Mouse (Mus musculus): ENCODE data around the gene Plekha7. TPM values are rescaled to one million over a fixed set of nuclear protein-coding genes. Genes with fewer than 3 reads are reported as not detected.
A peak's percentile ranks its signal among the peaks of the same experiment; 100 is the strongest.
"Not testable (repeated sequence)": the region's sequence is repeated elsewhere in the genome, so short reads cannot be mapped to it uniquely, and the experiment has no call there.

The Plekha7 gene
- total and polyA plus RNA-seq, 2 experiments from 2014 or later = 7.9 to 22.8 TPM

- peak; percentile 69 for TF ChIP-seq CTCF (IDR thresholded peaks at IDR 0.05; ENCODE audit: low read depth)
- Histone ChIP-seq H3K27ac (peak overlapping the region; percentile 98), H3K9me3 (ENCODE audit: low read length) (no peaks in the 10 kb centered on the region), H3K4me1 (ENCODE audit: insufficient read depth, low read length) (peaks cover 14% of the 10 kb centered on the region), H3K4me2 (ENCODE audit: low read depth, low read length) (peak overlapping the region; percentile 80), H3K4me3 (ENCODE audit: low read length) (peak overlapping the region; percentile 59), H3K36me3 (ENCODE audit: insufficient read depth, low read length) (no peaks in the 10 kb centered on the region), H3K9ac (replicated peaks; ENCODE audit: low read length) (peak overlapping the region; percentile 68), H3K27me3 (ENCODE audit: insufficient read depth, low read length) (no peaks in the 10 kb centered on the region)
- DNase-seq (ENCODE audit: low spot score) (peak; percentile 99), ATAC-seq (peak; percentile 100)
- under 1% methylated on average over 38 of the region's 38 CpGs for WGBS
These were observed 215.3 kb downstream of the Plekha7 start for GRCm38 (mm10) chr7:116092710-116093465.

- DNase-seq (ENCODE audit: low spot score); H3K27ac ChIP-seq; H3K9me3 ChIP-seq (ENCODE audit: low read length); H3K27me3 ChIP-seq (ENCODE audit: insufficient read depth, low read length); H3K36me3 ChIP-seq (ENCODE audit: insufficient read depth, low read length); H3K4me2 ChIP-seq (ENCODE audit: low read depth, low read length); H3K4me1 ChIP-seq (ENCODE audit: insufficient read depth, low read length); H3K4me3 ChIP-seq (ENCODE audit: low read length); ATAC-seq; H3K9ac ChIP-seq (replicated peaks; ENCODE audit: low read length): not testable (repeated sequence)
- WGBS = 96% methylated on average over 11 of the region's 11 CpGs
These were observed 223.8 kb downstream of the Plekha7 start, which contains the start of gene Gm4353 for GRCm38 (mm10) chr7:116084366-116084765. Gm4353 (minus strand) TSS chr7:116084635.

Other genes with a start within 250 kb of the Plekha7 start
- 0.14 and 1.3 TPM in 2 replicates for gene Gm4353, start 223.7 kb downstream of the Plekha7 start, total RNA-seq (2014; rRNA removed)
- 0.63 and 0.79 TPM in 2 replicates for gene Gm4353, start 223.7 kb downstream of the Plekha7 start, polyA plus RNA-seq (2015; fragmentation: Nextera tagmentation; extraction: Ambion mirVana)
- 129 and 249 TPM in 2 replicates for gene Rps13, start 25.8 kb upstream of the Plekha7 start, total RNA-seq (2014; rRNA removed)
- gene Rps13, start 25.8 kb upstream of the Plekha7 start, polyA plus RNA-seq (2015; fragmentation: Nextera tagmentation; extraction: Ambion mirVana) = 525 and 526 TPM in 2 replicates
- 19.7 and 24.3 TPM in 2 replicates for gene Pik3c2a, start 135.1 kb upstream of the Plekha7 start, total RNA-seq (2014; rRNA removed)
- gene Pik3c2a, start 135.1 kb upstream of the Plekha7 start, polyA plus RNA-seq (2015; fragmentation: Nextera tagmentation; extraction: Ambion mirVana) = 9.5 and 11.8 TPM in 2 replicates
- 15.1 and 17.7 TPM in 2 replicates for gene Nucb2, start 196.0 kb upstream of the Plekha7 start, total RNA-seq (2014; rRNA removed)
- 36.7 and 37.5 TPM in 2 replicates for gene Nucb2, start 196.0 kb upstream of the Plekha7 start, polyA plus RNA-seq (2015; fragmentation: Nextera tagmentation; extraction: Ambion mirVana)

Data from hindbrain, postnatal 0 days (tissue).